Mouse (Mus musculus) embryonic facial prominence, embryonic 11.5 days (tissue): ENCODE measurements at regions not wholly inside any gene's neighbourhood (a gene's known extent, or its start where the extent isn't known, plus 50 kb on each side); places are given as distances from the start of the nearest gene placed in this dataset.
A peak's percentile ranks its signal among the peaks of the same experiment; 100 is the strongest.

Experiments
- ATAC-seq: fragments of 200-750 bp; cut with Nextera tagmentation; replicated peaks from 2 replicates; pipeline ENCODE4 v1.8.0; 2017; ENCODE audit warnings: low read depth; ENCODE audit not compliant: insufficient number of reproducible peaks, low FRiP score, low TSS enrichment
- DNase-seq: peaks from one replicate; pipeline ENCODE4 v3.0.0-alpha.2; 2015; ENCODE audit warnings: low spot score
- H3K27ac ChIP-seq: fragments of 300-500 bp; sonication (generic); replicated peaks from 2 replicates; pipeline ENCODE4 v1.5.1; 2014; ENCODE audit warnings: mild to moderate bottlenecking, low read depth, low read length, control low read depth
- H3K27me3 ChIP-seq: fragments of 300-500 bp; sonication (generic); 2 replicates; pipeline ENCODE4 v1.6.1; 2014; ENCODE audit warnings: mild to moderate bottlenecking, low read length, moderate library complexity, mixed read lengths; ENCODE audit not compliant: control insufficient read depth, insufficient read depth
- H3K36me3 ChIP-seq: fragments of 300-500 bp; sonication (generic); replicated peaks from 2 replicates; pipeline ENCODE4 v1.6.1; 2014; ENCODE audit warnings: low read depth, mild to moderate bottlenecking, low read length, moderate library complexity, mixed read lengths; ENCODE audit not compliant: control insufficient read depth, insufficient read depth
- H3K4me1 ChIP-seq: fragments of 300-500 bp; sonication (generic); 2 replicates; pipeline ENCODE4 v1.6.1; 2014; ENCODE audit warnings: low read length, mixed read lengths; ENCODE audit not compliant: control insufficient read depth, insufficient read depth
- H3K4me2 ChIP-seq: fragments of 300-500 bp; sonication (generic); 2 replicates; pipeline ENCODE4 v1.6.1; 2014; ENCODE audit warnings: low read depth, mild to moderate bottlenecking, control low read depth, low read length, moderate library complexity
- H3K4me3 ChIP-seq: fragments of 300-500 bp; sonication (generic); 2 replicates; pipeline ENCODE4 v1.5.1; 2014; ENCODE audit warnings: low read depth, low read length, control low read depth
- H3K9ac ChIP-seq: fragments of 300-500 bp; sonication (generic); replicated peaks from 2 replicates; pipeline ENCODE4 v1.6.1; 2014; ENCODE audit warnings: mild to moderate bottlenecking, control low read depth, low read length
- H3K9me3 ChIP-seq: fragments of 300-500 bp; sonication (generic); replicated peaks from 2 replicates; pipeline ENCODE4 v1.6.1; 2016; ENCODE audit warnings: mild to moderate bottlenecking, low read length, inconsistent platforms, mixed read lengths; ENCODE audit not compliant: control insufficient read depth
- WGBS: fragments of 180-500 bp; shearing (Covaris S2); extraction: QIAGEN DNeasy Blood & Tissue Kit; methylation state at CpG from one replicate; pipeline ENCODE4 v1.1.7; 2014; 5-methylcytosine and 5-hydroxymethylcytosine counted together

- no peak for ATAC-seq
- Histone ChIP-seq H3K4me1 (no peaks in the 10 kb centered on the region), H3K4me3 (no peak overlapping the region), H3K4me2 (no peak overlapping the region), H3K9me3 (no peaks in the 10 kb centered on the region), H3K9ac (no peak overlapping the region), H3K27ac (no peak overlapping the region), H3K36me3 (no peaks in the 10 kb centered on the region), H3K27me3 (no peaks in the 10 kb centered on the region)
- no peak for DNase-seq
- WGBS = 87% methylated on average over 4 of the region's 4 CpGs
These were observed 74.0 kb upstream of the Ccn6 start for GRCm38 (mm10) chr10:39237549-39237948.

- H3K27ac ChIP-seq = no peak overlapping the region
- no peak overlapping the region for H3K4me2 ChIP-seq
- H3K4me1 ChIP-seq = no peaks in the 10 kb centered on the region
- no peak overlapping the region for H3K4me3 ChIP-seq
- DNase-seq = no peak
- no peaks in the 10 kb centered on the region for H3K9me3 ChIP-seq
- WGBS = 81% methylated on average over 8 of the region's 8 CpGs
- no peaks in the 10 kb centered on the region for H3K27me3 ChIP-seq
- ATAC-seq = no peak
- no peak overlapping the region for H3K9ac ChIP-seq
- H3K36me3 ChIP-seq = no peaks in the 10 kb centered on the region
These were observed 70.4 kb upstream of the Ccn6 start for GRCm38 (mm10) chr10:39233926-39234450.

GRCm38 (mm10) chr10:39233191-39233590 lies 69.6 kb upstream of the Ccn6 start:
- DNase-seq = no peak

GRCm38 (mm10) chr10:39230634-39231410 lies 67.2 kb upstream of the Ccn6 start:
- Histone ChIP-seq H3K27me3 (no peaks in the 10 kb centered on the region), H3K4me2 (no peak overlapping the region), H3K4me1 (no peaks in the 10 kb centered on the region; the same call in 1 of the 2 replicates), H3K9ac (no peak overlapping the region), H3K27ac (no peak overlapping the region), H3K36me3 (no peaks in the 10 kb centered on the region), H3K4me3 (no peak overlapping the region), H3K9me3 (no peaks in the 10 kb centered on the region)
- WGBS = 65% methylated on average over 14 of the region's 14 CpGs
- ATAC-seq (no peak), DNase-seq (no peak)

More at GRCm38 (mm10) chr10:39233191-39233590, 69.6 kb upstream of the Ccn6 start:
- no peak overlapping the region for H3K4me2 ChIP-seq
- no peaks in the 10 kb centered on the region for H3K4me1 ChIP-seq
- H3K9me3 ChIP-seq = no peaks in the 10 kb centered on the region
- no peak overlapping the region for H3K9ac ChIP-seq
- H3K4me3 ChIP-seq = no peak overlapping the region
- 0 out of 2 replicates have a peak, but pooled peaks have one; percentile 23 for ATAC-seq
- H3K27ac ChIP-seq = no peak overlapping the region
- no peaks in the 10 kb centered on the region for H3K36me3 ChIP-seq
- H3K27me3 ChIP-seq = no peaks in the 10 kb centered on the region
- WGBS = 84% methylated on average over 7 of the region's 7 CpGs

GRCm38 (mm10) chr10:39229233-39229632 lies 65.6 kb upstream of the Ccn6 start:
- Histone ChIP-seq H3K27ac (no peak overlapping the region), H3K9ac (no peak overlapping the region), H3K9me3 (no peaks in the 10 kb centered on the region), H3K4me2 (no peak overlapping the region), H3K4me1 (no peaks in the 10 kb centered on the region; the same call in 1 of the 2 replicates), H3K36me3 (no peaks in the 10 kb centered on the region), H3K4me3 (no peak overlapping the region), H3K27me3 (no peaks in the 10 kb centered on the region)
- 92% methylated on average over 4 of the region's 4 CpGs for WGBS
- no peak for ATAC-seq
- DNase-seq = no peak

GRCm38 (mm10) chr10:39228027-39228426 lies 64.4 kb upstream of the Ccn6 start:
- no peak overlapping the region for H3K27ac ChIP-seq
- no peak overlapping the region for H3K9ac ChIP-seq
- H3K9me3 ChIP-seq = no peaks in the 10 kb centered on the region
- ATAC-seq (no peak), DNase-seq (peak; percentile 45)
- H3K4me3 ChIP-seq = no peak overlapping the region
- no peaks in the 10 kb centered on the region for H3K27me3 ChIP-seq
- WGBS = 34% methylated on average over 5 of the region's 5 CpGs
- H3K36me3 ChIP-seq = no peaks in the 10 kb centered on the region
- H3K4me1 ChIP-seq = no peaks in the 10 kb centered on the region; the same call in 1 of the 2 replicates
- H3K4me2 ChIP-seq = no peak overlapping the region; the same call in 1 of the 2 replicates

- H3K27ac ChIP-seq = no peak overlapping the region
- ATAC-seq (peak; percentile 25; the same call in 1 of the 2 replicates), DNase-seq (peak; percentile 60)
- WGBS = 16% methylated on average over 13 of the region's 13 CpGs
- H3K9me3 ChIP-seq = no peaks in the 10 kb centered on the region
- H3K4me2 ChIP-seq = no peak overlapping the region; the same call in 1 of the 2 replicates
- H3K36me3 ChIP-seq = no peaks in the 10 kb centered on the region
- H3K4me3 ChIP-seq = no peak overlapping the region
- no peak overlapping the region for H3K9ac ChIP-seq
- no peaks in the 10 kb centered on the region; the same call in 1 of the 2 replicates for H3K4me1 ChIP-seq
- no peaks in the 10 kb centered on the region for H3K27me3 ChIP-seq
These were observed 63.9 kb upstream of the Ccn6 start for GRCm38 (mm10) chr10:39227499-39227942.

GRCm38 (mm10) chr10:39226518-39226917 lies 62.9 kb upstream of the Ccn6 start:
- peak; percentile 81 for DNase-seq
- Histone ChIP-seq H3K27me3 (no peaks in the 10 kb centered on the region), H3K4me2 (no peak overlapping the region), H3K4me3 (no peak overlapping the region), H3K4me1 (no peaks in the 10 kb centered on the region; the same call in 1 of the 2 replicates), H3K9ac (no peak overlapping the region), H3K36me3 (no peaks in the 10 kb centered on the region), H3K27ac (no peak overlapping the region), H3K9me3 (no peaks in the 10 kb centered on the region)
- ATAC-seq = no peak
- 20% methylated on average over 2 of the region's 2 CpGs for WGBS
